Mouse (Mus musculus): ENCODE data around the gene Krt90.
"Not testable (repeated sequence)": the region's sequence is repeated elsewhere in the genome, so short reads cannot be mapped to it uniquely, and the experiment has no call there.

Krt90 gene

DNA sequence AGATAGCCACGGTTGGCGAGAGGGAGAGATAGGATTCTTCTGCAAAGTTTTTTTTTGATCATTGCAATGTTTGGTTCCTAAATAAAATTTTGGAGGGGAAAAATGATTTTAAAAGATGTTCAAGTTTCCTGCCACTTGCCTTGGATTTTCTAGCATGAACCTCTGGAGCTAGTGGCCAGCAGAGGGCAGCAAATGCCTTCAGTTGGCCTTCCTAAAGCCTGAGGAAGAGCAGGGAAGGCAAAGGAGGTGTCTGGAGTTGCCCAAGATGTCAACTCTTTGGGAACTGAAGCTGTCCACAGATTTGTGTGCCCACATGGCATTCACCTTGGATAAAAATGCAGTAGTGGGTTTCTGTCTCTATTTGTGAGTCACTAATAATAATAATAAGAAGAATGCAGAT, 43.0 kb downstream of the Krt90 start:
- intact Hi-C loops (cut with DNase I), result loop anchor here (1.0 to 5.0 kb wide), 4 partner anchors 253 to 543 kb away; no protein-coding TSS in a partner anchor

- intact Hi-C loops (cut with DNase I), result not testable (repeated sequence)
Measured at GRCm38 (mm10) chr15:101517161-101517560, 45.6 kb downstream of the Krt90 start, which contains the start of gene Gm49425. TSS of gene Gm49425 (minus strand) at chr15:101517261.

- intact Hi-C loops (cut with DNase I), result no loop called here
Measured at GRCm38 (mm10) chr15:101508247-101508646, 54.5 kb downstream of the Krt90 start.

DNA sequence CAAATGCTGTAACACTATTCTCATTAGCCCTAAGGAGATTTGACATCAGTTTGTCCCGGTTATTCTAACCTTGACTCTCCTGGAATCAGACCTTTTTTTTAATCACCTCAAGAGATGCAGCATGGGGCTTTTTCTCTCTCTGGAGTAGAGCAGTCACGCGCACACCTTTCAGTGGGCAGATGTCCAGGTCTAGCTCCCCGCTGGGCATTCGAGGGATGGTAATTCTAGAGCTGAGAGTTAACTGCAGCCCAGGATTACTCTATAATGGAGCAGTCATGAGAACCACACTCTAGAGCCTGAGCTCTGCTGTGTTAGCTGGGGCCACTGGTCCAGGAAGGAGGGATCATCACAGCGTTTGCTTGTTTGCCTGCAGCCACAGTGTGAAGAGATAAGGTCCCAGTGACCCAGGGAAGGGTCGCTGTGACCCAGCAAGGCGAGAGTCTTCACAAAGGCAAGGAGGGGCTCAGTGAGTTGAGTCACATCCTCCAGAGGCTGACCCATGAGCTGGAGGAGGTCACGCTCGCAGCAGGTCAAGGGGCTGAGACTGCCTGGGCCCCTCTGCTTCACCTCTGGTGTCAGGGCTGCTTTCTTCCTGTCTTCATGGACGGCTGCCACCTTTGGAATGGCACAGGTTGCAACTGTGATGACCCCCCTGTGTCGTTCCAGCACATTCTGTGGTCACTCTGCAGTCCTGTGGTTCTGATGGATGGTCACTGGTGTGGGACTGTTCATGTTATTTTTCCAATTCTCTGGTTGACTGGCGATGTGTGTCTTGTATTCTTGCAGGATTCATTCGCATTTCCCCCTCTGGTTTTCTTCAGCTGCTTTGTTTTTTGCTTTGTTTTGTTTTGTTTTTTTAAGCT, 55.6 kb downstream of the Krt90 start:
- intact Hi-C loops (cut with DNase I), result no loop called here

Small RNAs within 50 kb of the gene (microRNA-seq; reads per million reads assigned to microRNA genes)
- 0 reads per million in 2 experiments for gene Gm44393
- 0 reads per million in 2 experiments for gene Gm44460

Measured in adrenal gland (tissue).